Mouse (Mus musculus): ENCODE results near the gene Gm10031. TPM values are rescaled to one million over a fixed set of nuclear protein-coding genes. Genes with fewer than 3 reads are reported as not detected.
"Not testable (repeated sequence)": the region's sequence is repeated elsewhere in the genome, so short reads cannot be mapped to it uniquely, and the experiment has no call there.

The Gm10031 gene
- polyA plus RNA-seq, 1 experiment from 2014 or later = 0.44 TPM

DNA sequence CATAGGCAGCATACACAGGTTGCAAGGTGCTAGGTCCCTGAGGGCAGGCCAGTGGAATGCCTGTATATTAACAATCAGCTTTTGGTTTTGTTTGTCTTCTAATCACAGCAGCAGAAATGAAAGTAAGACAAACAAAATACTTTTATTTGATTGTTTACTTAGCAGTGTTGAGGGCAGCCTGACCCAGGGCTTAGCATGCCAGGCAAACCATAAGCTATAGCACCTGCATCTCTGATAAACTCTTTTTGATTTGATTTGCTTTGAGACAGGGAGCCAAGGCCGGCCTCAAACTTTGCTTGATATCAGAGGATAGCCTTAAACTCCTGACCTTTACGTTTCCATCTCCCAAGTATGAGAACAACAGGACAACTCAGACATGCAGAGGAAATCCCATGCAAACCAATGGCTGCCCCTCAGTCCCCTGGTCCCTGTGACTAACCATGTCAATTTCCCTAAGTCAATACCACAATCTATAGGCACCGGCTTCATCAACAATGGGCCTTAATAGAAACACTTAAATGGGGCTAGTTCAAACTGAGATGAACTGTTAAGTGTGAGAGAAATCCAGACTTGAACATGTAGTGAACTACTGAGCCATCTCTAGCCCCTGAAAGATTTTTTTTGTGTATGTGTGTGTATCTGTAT, 3.6 kb upstream of the Gm10031 start:
- H3K4me2 ChIP-seq = no peak overlapping the region
- H3K4me1 ChIP-seq (replicated peaks) = no peaks in the 10 kb centered on the region
- H3K27me3 ChIP-seq = no peaks in the 10 kb centered on the region
- no peaks in the 10 kb centered on the region for H3K9me3 ChIP-seq
- no peak overlapping the region for H3K27ac ChIP-seq (replicated peaks)
- H3K4me3 ChIP-seq = no peak overlapping the region
- ATAC-seq (ENCODE audit: low FRiP score, low read depth) = no peak
- 90% methylated on average over 3 of the region's 3 CpGs for WGBS
- no peaks in the 10 kb centered on the region for H3K36me3 ChIP-seq
- no peak overlapping the region for H3K9ac ChIP-seq

GRCm38 (mm10) chr1:156521796-156522517, 1.9 kb upstream of the Gm10031 start:
- Histone ChIP-seq H3K27me3 (no peaks in the 10 kb centered on the region), H3K9me3 (no peaks in the 10 kb centered on the region), H3K36me3 (no peaks in the 10 kb centered on the region), H3K9ac (no peak overlapping the region), H3K4me1 (replicated peaks) (no peaks in the 10 kb centered on the region), H3K4me3 (no peak overlapping the region), H3K4me2 (peak overlapping the region; percentile 30; the same call in 1 of the 2 replicates), H3K27ac (replicated peaks) (no peak overlapping the region)
- ATAC-seq (ENCODE audit: low FRiP score, low read depth) = no peak
- WGBS = 32% methylated on average over 15 of the region's 15 CpGs

DNA sequence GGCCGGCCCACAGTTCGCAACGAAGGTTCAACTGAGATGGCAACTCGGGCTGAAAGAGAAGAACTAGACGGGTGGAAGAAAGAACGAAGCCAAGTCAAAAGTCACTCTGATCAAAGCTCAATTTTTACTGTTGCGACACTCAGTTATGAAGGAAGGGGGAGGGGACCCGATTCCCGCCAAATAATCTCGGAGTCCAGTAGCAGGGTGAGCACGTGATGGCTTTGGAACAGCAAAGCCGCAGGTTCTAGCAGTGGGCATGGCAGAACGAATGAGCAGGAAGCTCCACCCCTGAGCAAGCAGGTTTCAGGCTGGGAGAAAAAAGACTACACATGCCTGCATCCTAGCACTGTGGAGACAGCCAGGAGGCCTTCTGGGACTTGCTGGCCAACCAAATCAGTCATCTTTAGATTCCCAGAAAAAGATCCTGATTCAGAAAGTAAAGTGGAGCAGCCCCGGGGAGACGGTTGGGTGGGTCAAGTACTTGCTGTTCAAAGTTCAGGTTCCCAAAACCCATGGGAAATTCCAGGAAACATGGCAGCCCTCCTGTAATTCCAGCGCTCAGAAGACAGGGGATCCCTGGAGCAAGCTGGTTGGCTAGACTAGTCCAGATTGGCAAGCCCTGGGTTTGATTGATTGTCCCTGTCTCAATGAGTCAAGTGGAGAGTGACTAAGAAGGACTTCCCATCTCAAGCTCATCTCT, 8.8 kb downstream of the Gm10031 start:
- H3K4me2 ChIP-seq; H3K27me3 ChIP-seq; H3K27ac ChIP-seq (replicated peaks); H3K4me1 ChIP-seq (replicated peaks); H3K36me3 ChIP-seq; H3K9ac ChIP-seq; H3K4me3 ChIP-seq; H3K9me3 ChIP-seq; ATAC-seq (ENCODE audit: low FRiP score, low read depth): not testable (repeated sequence)
- 87% methylated on average over 16 of the region's 16 CpGs for WGBS

GRCm38 (mm10) chr1:156533483-156533882, 9.7 kb downstream of the Gm10031 start:
- H3K27me3 ChIP-seq = no peaks in the 10 kb centered on the region
- 92% methylated on average over 3 of the region's 3 CpGs for WGBS
- no peaks in the 10 kb centered on the region for H3K9me3 ChIP-seq
- no peak overlapping the region for H3K4me3 ChIP-seq
- no peaks in the 10 kb centered on the region for H3K4me1 ChIP-seq (replicated peaks)
- ATAC-seq (ENCODE audit: low FRiP score, low read depth) = no peak
- no peak overlapping the region for H3K9ac ChIP-seq
- no peaks in the 10 kb centered on the region for H3K36me3 ChIP-seq
- no peak overlapping the region for H3K27ac ChIP-seq (replicated peaks)
- no peak overlapping the region for H3K4me2 ChIP-seq

DNA sequence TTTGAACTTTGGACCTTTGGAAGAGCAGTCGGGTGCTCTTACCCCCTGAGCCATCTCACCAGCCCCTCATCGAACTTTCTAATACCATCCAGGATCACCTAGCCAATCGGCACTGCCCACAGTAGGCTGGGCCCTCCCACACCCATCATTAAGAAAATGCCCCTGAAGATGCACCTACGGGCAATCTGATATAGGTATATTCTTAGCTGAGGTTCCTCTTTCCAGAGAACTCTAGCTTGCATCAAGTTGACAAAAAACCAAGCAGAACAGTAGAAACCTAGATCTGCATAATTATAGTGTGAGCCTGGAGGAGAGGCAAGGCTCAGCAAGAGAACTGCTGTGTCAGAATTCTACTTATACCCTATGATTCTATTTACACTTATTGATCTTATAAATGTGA, 10.1 kb downstream of the Gm10031 start:
- Histone ChIP-seq H3K27ac (replicated peaks) (no peak overlapping the region), H3K9ac (no peak overlapping the region), H3K27me3 (no peaks in the 10 kb centered on the region), H3K4me2 (no peak overlapping the region), H3K9me3 (no peaks in the 10 kb centered on the region), H3K4me3 (no peak overlapping the region), H3K36me3 (no peaks in the 10 kb centered on the region), H3K4me1 (replicated peaks) (no peaks in the 10 kb centered on the region)
- WGBS = 91% methylated on average over 4 of the region's 4 CpGs
- no peak for ATAC-seq (ENCODE audit: low FRiP score, low read depth)

DNA sequence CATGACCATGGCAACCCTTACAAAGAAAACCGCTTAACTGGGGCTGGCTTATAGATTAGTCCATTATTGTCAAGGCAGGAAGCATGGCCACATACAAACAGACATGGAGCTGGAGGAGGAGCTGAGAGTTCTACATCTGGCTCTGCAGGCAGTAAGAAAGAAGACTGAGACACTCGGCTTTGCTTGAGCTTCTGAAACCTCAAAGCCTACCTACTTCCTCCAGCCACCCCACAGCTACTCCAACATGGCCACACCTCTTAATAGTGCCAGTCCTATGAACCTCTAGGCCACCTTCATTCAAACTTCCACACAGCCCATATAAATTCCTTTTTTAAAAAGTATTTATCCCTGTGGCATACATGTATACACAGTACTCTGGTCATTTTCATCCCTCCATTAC, 13.2 kb downstream of the Gm10031 start:
- no peak overlapping the region for H3K27ac ChIP-seq (replicated peaks)
- 77% methylated on average over 2 of the region's 2 CpGs for WGBS
- no peaks in the 10 kb centered on the region for H3K9me3 ChIP-seq

GRCm38 (mm10) chr1:156537701-156538100, 13.9 kb downstream of the Gm10031 start:
- no peak overlapping the region for H3K4me3 ChIP-seq
- no peaks in the 10 kb centered on the region for H3K9me3 ChIP-seq
- H3K9ac ChIP-seq = no peak overlapping the region
- no peaks in the 10 kb centered on the region for H3K27me3 ChIP-seq
- H3K36me3 ChIP-seq = no peaks in the 10 kb centered on the region
- H3K27ac ChIP-seq (replicated peaks) = no peak overlapping the region
- 88% methylated on average over 6 of the region's 6 CpGs for WGBS
- H3K4me1 ChIP-seq (replicated peaks) = no peaks in the 10 kb centered on the region
- ATAC-seq (ENCODE audit: low FRiP score, low read depth) = no peak
- no peak overlapping the region for H3K4me2 ChIP-seq

More for the DNA sequence above, 13.2 kb downstream of the Gm10031 start:
- Histone ChIP-seq H3K27me3 (no peaks in the 10 kb centered on the region), H3K4me3 (no peak overlapping the region), H3K36me3 (no peaks in the 10 kb centered on the region), H3K4me1 (replicated peaks) (no peaks in the 10 kb centered on the region), H3K4me2 (no peak overlapping the region), H3K9ac (no peak overlapping the region)
- no peak for ATAC-seq (ENCODE audit: low FRiP score, low read depth)

GRCm38 (mm10) chr1:156538382-156538781, 14.6 kb downstream of the Gm10031 start:
- Histone ChIP-seq H3K36me3 (no peaks in the 10 kb centered on the region), H3K27me3 (no peaks in the 10 kb centered on the region), H3K4me3 (no peak overlapping the region), H3K4me1 (replicated peaks) (no peaks in the 10 kb centered on the region), H3K9ac (no peak overlapping the region), H3K9me3 (no peaks in the 10 kb centered on the region), H3K4me2 (no peak overlapping the region), H3K27ac (replicated peaks) (no peak overlapping the region)
- no peak for ATAC-seq (ENCODE audit: low FRiP score, low read depth)
- whole genome bisulfite sequencing = 83% methylated on average over 3 of the region's 3 CpGs

DNA sequence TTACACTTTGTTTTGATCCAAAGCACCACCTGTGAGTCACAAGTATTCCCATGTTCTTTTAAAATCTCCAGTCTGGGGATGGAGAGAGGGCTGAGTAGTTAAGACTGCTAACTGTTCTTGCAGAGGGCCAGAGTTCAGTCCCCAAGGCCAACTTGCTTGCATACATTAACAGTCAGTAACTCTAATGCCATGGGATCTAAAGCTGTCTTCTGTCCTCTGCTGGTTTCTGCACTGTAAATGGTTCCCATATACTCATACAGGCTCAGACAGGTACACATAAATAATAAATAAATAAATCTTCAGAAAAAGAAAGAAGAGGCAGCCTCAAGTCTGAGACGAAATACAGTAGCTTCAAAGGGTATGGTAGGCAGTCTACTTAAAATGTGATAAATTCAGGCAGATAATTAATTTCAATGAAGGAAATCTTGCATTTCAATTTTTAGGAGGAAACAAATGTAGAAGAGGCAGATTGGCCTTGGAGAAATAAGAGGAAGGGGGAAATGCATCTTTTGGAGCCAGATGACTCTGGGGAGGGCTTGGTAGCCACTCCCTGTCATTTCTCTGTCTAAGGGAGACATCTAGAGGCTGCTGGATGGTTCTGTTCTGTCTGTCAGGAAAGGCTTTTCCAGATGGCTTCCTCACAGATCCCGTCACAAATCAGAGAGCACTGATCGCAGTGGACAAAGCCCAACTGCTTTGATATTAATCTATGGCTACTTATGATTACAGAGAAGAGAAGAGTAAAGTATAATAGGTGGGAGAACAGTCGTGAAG, 16.2 kb downstream of the Gm10031 start:
- Histone ChIP-seq H3K4me1 (replicated peaks) (no peaks in the 10 kb centered on the region), H3K27ac (replicated peaks) (no peak overlapping the region), H3K27me3 (no peaks in the 10 kb centered on the region), H3K36me3 (no peaks in the 10 kb centered on the region), H3K4me3 (no peak overlapping the region), H3K9me3 (no peaks in the 10 kb centered on the region), H3K9ac (no peak overlapping the region), H3K4me2 (no peak overlapping the region)
- WGBS = 44% methylated on average over 4 of the region's 4 CpGs
- 0 out of 2 replicates have a peak, but pooled peaks have one; percentile 59 for ATAC-seq (ENCODE audit: low FRiP score, low read depth)

GRCm38 (mm10) chr1:156543999-156544398, 20.2 kb downstream of the Gm10031 start:
- Histone ChIP-seq H3K36me3 (no peaks in the 10 kb centered on the region), H3K9ac (no peak overlapping the region), H3K27me3 (no peaks in the 10 kb centered on the region), H3K4me1 (replicated peaks) (no peaks in the 10 kb centered on the region), H3K4me3 (no peak overlapping the region), H3K27ac (replicated peaks) (no peak overlapping the region), H3K9me3 (no peaks in the 10 kb centered on the region), H3K4me2 (0 out of 2 replicates have a peak overlapping the region, but pooled peaks have one; percentile 23)
- 50% methylated on average over 12 of the region's 12 CpGs for WGBS
- no peak for ATAC-seq (ENCODE audit: low FRiP score, low read depth)

DNA sequence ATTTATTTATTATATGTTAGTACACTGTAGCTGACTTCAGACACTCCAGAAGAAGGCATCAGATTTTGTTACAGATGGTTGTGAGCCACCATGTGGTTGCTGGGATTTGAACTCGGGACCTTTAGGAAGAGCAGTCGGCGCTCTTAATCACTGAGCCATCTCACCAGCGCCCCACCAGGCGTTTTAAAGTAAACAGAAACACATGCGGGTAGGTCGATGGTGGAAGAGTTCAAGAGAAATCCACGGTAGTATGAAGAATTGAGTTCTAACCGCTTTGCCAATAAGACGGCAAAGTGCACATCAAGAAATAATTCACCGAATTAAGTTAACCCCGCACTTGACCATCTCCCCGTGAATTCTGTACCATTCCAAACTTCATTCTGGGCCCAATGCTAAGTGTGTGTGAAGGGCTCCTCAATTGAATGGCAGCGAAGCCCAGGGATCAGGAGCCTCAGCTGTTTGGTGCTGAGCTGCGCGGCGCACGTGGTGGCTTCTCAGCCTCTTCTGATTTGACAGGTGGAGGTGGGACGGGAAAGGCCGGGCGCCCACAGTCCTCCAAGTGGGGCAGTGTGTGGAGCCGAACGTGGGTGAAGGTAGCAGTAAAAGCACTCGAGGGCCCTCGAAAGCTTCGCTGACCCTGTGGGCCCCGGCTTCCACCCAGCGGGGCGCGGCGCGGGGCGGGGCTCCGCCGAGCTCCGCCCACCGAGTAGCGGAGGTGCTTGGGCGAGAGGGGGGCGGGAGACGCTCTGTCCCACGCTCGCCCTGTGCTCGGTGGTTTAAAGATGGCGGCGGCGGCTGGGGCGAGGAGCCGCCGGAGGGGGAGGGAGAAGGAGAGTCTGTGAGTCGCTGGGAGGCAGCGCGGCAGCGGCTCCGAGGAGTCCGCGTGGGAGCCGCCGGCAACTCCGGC, 34.5 kb downstream of the Gm10031 start, which contains the start of gene Abl2:
Abl2 (plus strand) TSS at position 763 of the 907 bp plus-strand sequence.
- 7% methylated on average over 58 of the region's 60 CpGs for WGBS
- H3K27ac ChIP-seq (replicated peaks) = peak within 1 kb of the TSS; percentile 97
- H3K9ac ChIP-seq = peak within 1 kb of the TSS; percentile 99
- H3K4me3 ChIP-seq = peak within 1 kb of the TSS; percentile 98
- no peaks in the 10 kb centered on the region for H3K27me3 ChIP-seq
- H3K4me2 ChIP-seq = peak within 1 kb of the TSS; percentile 82
- no peaks in the 10 kb centered on the region for H3K36me3 ChIP-seq
- peak; percentile 96 for ATAC-seq (ENCODE audit: low FRiP score, low read depth)
- peaks cover 23% of the 10 kb centered on the region for H3K4me1 ChIP-seq (replicated peaks)
- no peaks in the 10 kb centered on the region for H3K9me3 ChIP-seq

Measured in hindbrain, embryonic 15.5 days (tissue).